In genomic region chr7:16051883-16052595, GRCm38 (mm10) we compare ENCODE assay signal across 8 mouse cellular contexts. TPM values are rescaled to one million over a fixed set of nuclear protein-coding genes. Genes with fewer than 3 reads are reported as not detected.
DNase-seq lines count a peak whose midpoint lies in the region; ATAC-seq lines count a peak whose summit lies in the region.

No protein-coding gene starts in this region.

- H3K27me3 ChIP-seq in embryonic facial prominence, embryonic 13.5 days, result no peaks in the 10 kb centered on the region

- peak overlapping the region; percentile 59 for H3K4me3 ChIP-seq in embryonic facial prominence, embryonic 13.5 days

- H3K4me2 ChIP-seq in embryonic facial prominence, embryonic 13.5 days, result peak overlapping the region; percentile 76

- no peak for ATAC-seq in embryonic facial prominence, embryonic 13.5 days (ENCODE audit: insufficient number of reproducible peaks, insufficient read depth, low FRiP score, low TSS enrichment, low read depth)
- ATAC-seq in monocyte, adult 5-6 weeks (replicated peaks; ENCODE audit: insufficient number of reproducible peaks, low FRiP score, low TSS enrichment, poor library complexity, severe bottlenecking), result peak; percentile 29

- 6% methylated on average over 19 of the region's 19 CpGs for WGBS in embryonic facial prominence, embryonic 13.5 days

- peak overlapping the region; percentile 92 for H3K27ac ChIP-seq in embryonic facial prominence, embryonic 13.5 days

- H3K9ac ChIP-seq in embryonic facial prominence, embryonic 13.5 days, result peak overlapping the region; percentile 72

- H3K9me3 ChIP-seq in embryonic facial prominence, embryonic 13.5 days, result no peaks in the 10 kb centered on the region

- peak; percentile 93 for DNase-seq in 416B (ENCODE audit: low read depth)
- DNase-seq in adrenal gland, postnatal 36 days, result peak; percentile 82 to 85
- DNase-seq in heart, adult 8-10 months (ENCODE audit: low spot score), result peak; percentile 80
- DNase-seq in kidney, adult 9 months, result peak; percentile 87
- peak; percentile 88 for DNase-seq in liver
- DNase-seq in spleen, postnatal 36 days (ENCODE audit: low spot score in 2 of 2), result peak; percentile 83 to 87

- H3K4me1 ChIP-seq in embryonic facial prominence, embryonic 13.5 days, result peaks cover 27% of the 10 kb centered on the region

- H3K36me3 ChIP-seq in embryonic facial prominence, embryonic 13.5 days, result no peaks in the 10 kb centered on the region

RNA-seq across cellular contexts. Expression of gene Bicra, which starts 4.3 kb away (rescaled TPM):
- 1 to 10 TPM; 9.4 to 9.9 TPM for total RNA-seq in adrenal gland, postnatal 36 days (2021)
- 9.5 and 10.4 TPM in 2 replicates for polyA plus RNA-seq in embryonic facial prominence, embryonic 13.5 days (2015; fragmentation: Nextera tagmentation; extraction: Ambion mirVana)
- total RNA-seq in heart, adult 8-10 months (2022), result 1 to 10 TPM; 5.7 to 8.6 (median 7.7) TPM
- 2.2 to 10.0 TPM (median 2.6 TPM) in 3 replicates for total RNA-seq in monocyte, adult 5-6 weeks (2017)

RNA-seq across cellular contexts. Expression of gene Zfp541, which starts 9.6 kb away (rescaled TPM):
- under 1 TPM; 0.10 to 0.13 TPM for total RNA-seq in adrenal gland, postnatal 36 days (2021)
- polyA plus RNA-seq in embryonic facial prominence, embryonic 13.5 days (2015; fragmentation: Nextera tagmentation; extraction: Ambion mirVana), result 0.07 and 0.11 TPM in 2 replicates
- total RNA-seq in heart, adult 8-10 months (2022), result not detected
- 0.11 to 0.29 TPM in 2 of 3 replicates, not detected in the other for total RNA-seq in monocyte, adult 5-6 weeks (2017)

RNA-seq across cellular contexts. Expression of gene Napa, which starts 46.2 kb away (rescaled TPM):
- total RNA-seq in adrenal gland, postnatal 36 days (2021), result 100 to 1,000 TPM; 143 to 167 TPM
- polyA plus RNA-seq in embryonic facial prominence, embryonic 13.5 days (2015; fragmentation: Nextera tagmentation; extraction: Ambion mirVana), result 195 and 216 TPM in 2 replicates
- 100 to 1,000 TPM in 1 of 4 experiments, 10 to 100 TPM in 3; 76.5 to 101 (median 84.9) TPM for total RNA-seq in heart, adult 8-10 months (2022)
- 46.6 to 76.8 TPM (median 71.5 TPM) in 3 replicates for total RNA-seq in monocyte, adult 5-6 weeks (2017)
